Mouse (Mus musculus) kidney, embryonic 14.5 days (tissue): ENCODE data around the gene Rex1bd. TPM values are rescaled to one million over a fixed set of nuclear protein-coding genes. Genes with fewer than 3 reads are reported as not detected.

Source experiments
- ATAC-seq: fragments of 200-750 bp; cut with Nextera tagmentation; 2 replicates; pipeline ENCODE4 v1.8.0; 2017; ENCODE audit warnings: moderate number of reproducible peaks, mild to moderate bottlenecking, moderate TSS enrichment, moderate library complexity; ENCODE audit not compliant: low FRiP score, low TSS enrichment
- H3K27ac ChIP-seq: fragments of 300-500 bp; sonication (generic); 2 replicates; pipeline ENCODE4 v1.5.1; 2014; ENCODE audit warnings: low read depth, mild to moderate bottlenecking, low read length, moderate library complexity, mixed read lengths
- H3K27me3 ChIP-seq: fragments of 300-500 bp; sonication (generic); 2 replicates; pipeline ENCODE4 v1.6.1; 2014; ENCODE audit warnings: mild to moderate bottlenecking, low read length; ENCODE audit not compliant: control insufficient read depth, insufficient read depth
- H3K36me3 ChIP-seq: fragments of 300-500 bp; sonication (generic); 2 replicates; pipeline ENCODE4 v1.6.1; 2014; ENCODE audit warnings: low read length, mixed read lengths; ENCODE audit not compliant: control insufficient read depth, insufficient read depth
- H3K4me1 ChIP-seq: fragments of 300-500 bp; sonication (generic); 2 replicates; pipeline ENCODE4 v1.6.1; 2014; ENCODE audit warnings: low read length, mixed read lengths; ENCODE audit not compliant: control insufficient read depth, insufficient read depth
- H3K4me2 ChIP-seq: fragments of 300-500 bp; sonication (generic); replicated peaks from 2 replicates; pipeline ENCODE4 v1.6.1; 2014; ENCODE audit warnings: low read depth, mild to moderate bottlenecking, low read length
- H3K4me3 ChIP-seq: fragments of 300-500 bp; sonication (generic); 2 replicates; pipeline ENCODE4 v1.5.1; 2014; ENCODE audit warnings: mild to moderate bottlenecking, low read length
- H3K9ac ChIP-seq: fragments of 300-500 bp; sonication (generic); 2 replicates; pipeline ENCODE4 v1.6.1; 2014; ENCODE audit warnings: low read depth, mild to moderate bottlenecking, low read length, moderate library complexity
- H3K9me3 ChIP-seq: fragments of 300-500 bp; sonication (generic); 2 replicates; pipeline ENCODE4 v1.6.1; 2016; ENCODE audit warnings: low read length; ENCODE audit not compliant: control insufficient read depth
- WGBS: fragments of 180-500 bp; shearing (Covaris S2); extraction: QIAGEN DNeasy Blood & Tissue Kit; methylation state at CpG from one replicate; pipeline ENCODE4 v1.1.7; 2014; 5-methylcytosine and 5-hydroxymethylcytosine counted together
- polyA plus RNA-seq: library from polyadenylated mRNA; unstranded; fragments of >200 nt; fragmentation: Nextera tagmentation; extraction: Ambion mirVana; gene quantifications from 2 replicates; pipeline ENCODE4 v1.2.1, GENCODE M21; 2014

Rex1bd gene
- polyA plus RNA-seq, 1 experiment from 2014 or later = 129 TPM

GRCm38 (mm10) chr8:70544200-70544687, 37.7 kb upstream of the Rex1bd start:
- ATAC-seq = no peak
- 68% methylated on average over 6 of the region's 6 CpGs for WGBS
- Histone ChIP-seq H3K27me3 (no peaks in the 10 kb centered on the region), H3K4me1 (peaks cover 13% of the 10 kb centered on the region; the same call in 1 of the 2 replicates), H3K9me3 (no peaks in the 10 kb centered on the region), H3K4me2 (no peak overlapping the region), H3K36me3 (no peaks in the 10 kb centered on the region), H3K9ac (no peak overlapping the region), H3K4me3 (no peak overlapping the region), H3K27ac (no peak overlapping the region)

GRCm38 (mm10) chr8:70541081-70541480, 34.5 kb upstream of the Rex1bd start:
- no peak overlapping the region for H3K27ac ChIP-seq
- WGBS = 79% methylated on average over 5 of the region's 5 CpGs
- no peaks in the 10 kb centered on the region for H3K9me3 ChIP-seq
- peaks cover 10% of the 10 kb centered on the region; the same call in 1 of the 2 replicates for H3K36me3 ChIP-seq
- peak overlapping the region; percentile 81; the same call in 1 of the 2 replicates for H3K9ac ChIP-seq
- peak overlapping the region; percentile 78 for H3K4me2 ChIP-seq
- peaks cover 10% of the 10 kb centered on the region; the same call in 1 of the 2 replicates for H3K4me1 ChIP-seq
- no peak for ATAC-seq
- H3K27me3 ChIP-seq = no peaks in the 10 kb centered on the region
- H3K4me3 ChIP-seq = peak overlapping the region; percentile 81; the same call in 1 of the 2 replicates

GRCm38 (mm10) chr8:70540507-70541071, 34.0 kb upstream of the Rex1bd start:
- Histone ChIP-seq H3K4me2 (peak overlapping the region; percentile 78), H3K4me3 (peak overlapping the region; percentile 81), H3K4me1 (peaks cover 10% of the 10 kb centered on the region; the same call in 1 of the 2 replicates), H3K9ac (peak overlapping the region; percentile 81), H3K27ac (peak overlapping the region; percentile 90; the same call in 1 of the 2 replicates), H3K36me3 (peaks cover 15% of the 10 kb centered on the region), H3K27me3 (no peaks in the 10 kb centered on the region), H3K9me3 (no peaks in the 10 kb centered on the region)
- WGBS = 27% methylated on average over 7 of the region's 7 CpGs
- no peak for ATAC-seq

- H3K4me1 ChIP-seq = peaks cover 10% of the 10 kb centered on the region; the same call in 1 of the 2 replicates
- peak overlapping the region; percentile 81 for H3K9ac ChIP-seq
- WGBS = 9% methylated on average over 4 of the region's 4 CpGs
- ATAC-seq = no peak
- peak overlapping the region; percentile 81 for H3K4me3 ChIP-seq
- peaks cover 20% of the 10 kb centered on the region for H3K36me3 ChIP-seq
- H3K27me3 ChIP-seq = no peaks in the 10 kb centered on the region
- H3K9me3 ChIP-seq = no peaks in the 10 kb centered on the region
- H3K4me2 ChIP-seq = peak overlapping the region; percentile 78
- peak overlapping the region; percentile 90; the same call in 1 of the 2 replicates for H3K27ac ChIP-seq
These were observed 33.5 kb upstream of the Rex1bd start for GRCm38 (mm10) chr8:70540013-70540506.

GRCm38 (mm10) chr8:70539077-70539813, 32.7 kb upstream of the Rex1bd start, which contains the start of gene Ell:
Ell (plus strand) TSS chr8:70539457.
- H3K27ac ChIP-seq = peak within 1 kb of the TSS; percentile 90
- peak within 1 kb of the TSS; percentile 81 for H3K9ac ChIP-seq
- H3K27me3 ChIP-seq = no peaks in the 10 kb centered on the region
- peak within 1 kb of the TSS; percentile 81 for H3K4me3 ChIP-seq
- peak within 1 kb of the TSS; percentile 78 for H3K4me2 ChIP-seq
- peaks cover 28% of the 10 kb centered on the region for H3K36me3 ChIP-seq
- no peaks in the 10 kb centered on the region for H3K9me3 ChIP-seq
- WGBS = 1% methylated on average over 57 of the region's 58 CpGs
- peaks cover 10% of the 10 kb centered on the region; the same call in 1 of the 2 replicates for H3K4me1 ChIP-seq
- ATAC-seq = peak; percentile 91

- WGBS = under 1% methylated on average over 32 of the region's 32 CpGs
- Histone ChIP-seq H3K9me3 (no peaks in the 10 kb centered on the region), H3K36me3 (peaks cover 33% of the 10 kb centered on the region), H3K27ac (peak overlapping the region; percentile 90), H3K27me3 (no peaks in the 10 kb centered on the region), H3K4me2 (peak overlapping the region; percentile 78), H3K4me1 (peaks cover 10% of the 10 kb centered on the region; the same call in 1 of the 2 replicates), H3K9ac (peak overlapping the region; percentile 81; the same call in 1 of the 2 replicates), H3K4me3 (peak overlapping the region; percentile 81)
- peak; percentile 68 for ATAC-seq
These were observed 32.1 kb upstream of the Rex1bd start for GRCm38 (mm10) chr8:70538633-70539076.

- H3K4me2 ChIP-seq = peak overlapping the region; percentile 78
- no peaks in the 10 kb centered on the region for H3K27me3 ChIP-seq
- peaks cover 10% of the 10 kb centered on the region; the same call in 1 of the 2 replicates for H3K4me1 ChIP-seq
- WGBS = 15% methylated on average over 24 of the region's 24 CpGs
- H3K9ac ChIP-seq = peak overlapping the region; percentile 47; the same call in 1 of the 2 replicates
- peak overlapping the region; percentile 81 for H3K4me3 ChIP-seq
- H3K36me3 ChIP-seq = peaks cover 37% of the 10 kb centered on the region
- ATAC-seq = peak; percentile 7
- H3K27ac ChIP-seq = peak overlapping the region; percentile 77
- H3K9me3 ChIP-seq = no peaks in the 10 kb centered on the region
These were observed 31.6 kb upstream of the Rex1bd start for GRCm38 (mm10) chr8:70538024-70538579.

- ATAC-seq = no peak
- H3K27ac ChIP-seq = no peak overlapping the region
- H3K4me2 ChIP-seq = no peak overlapping the region
- H3K27me3 ChIP-seq = no peaks in the 10 kb centered on the region
- H3K36me3 ChIP-seq = peaks cover 59% of the 10 kb centered on the region
- H3K4me3 ChIP-seq = no peak overlapping the region
- H3K9me3 ChIP-seq = no peaks in the 10 kb centered on the region
- WGBS = 84% methylated on average over 2 of the region's 2 CpGs
- no peak overlapping the region for H3K9ac ChIP-seq
- H3K4me1 ChIP-seq = peaks cover 6% of the 10 kb centered on the region; the same call in 1 of the 2 replicates
These were observed 29.1 kb upstream of the Rex1bd start for GRCm38 (mm10) chr8:70535701-70536100.
